Mouse (Mus musculus) layer of hippocampus, adult 11-12 months (tissue): Measurements from ENCODE around the gene Slc25a10.
"Not testable (repeated sequence)": the region's sequence is repeated elsewhere in the genome, so short reads cannot be mapped to it uniquely, and the experiment has no call there.

Experiments used
- DNase-seq: peaks from one replicate; pipeline ENCODE4 v3.0.0; 2022; ENCODE audit warnings: low spot score

Slc25a10 gene

DNA sequence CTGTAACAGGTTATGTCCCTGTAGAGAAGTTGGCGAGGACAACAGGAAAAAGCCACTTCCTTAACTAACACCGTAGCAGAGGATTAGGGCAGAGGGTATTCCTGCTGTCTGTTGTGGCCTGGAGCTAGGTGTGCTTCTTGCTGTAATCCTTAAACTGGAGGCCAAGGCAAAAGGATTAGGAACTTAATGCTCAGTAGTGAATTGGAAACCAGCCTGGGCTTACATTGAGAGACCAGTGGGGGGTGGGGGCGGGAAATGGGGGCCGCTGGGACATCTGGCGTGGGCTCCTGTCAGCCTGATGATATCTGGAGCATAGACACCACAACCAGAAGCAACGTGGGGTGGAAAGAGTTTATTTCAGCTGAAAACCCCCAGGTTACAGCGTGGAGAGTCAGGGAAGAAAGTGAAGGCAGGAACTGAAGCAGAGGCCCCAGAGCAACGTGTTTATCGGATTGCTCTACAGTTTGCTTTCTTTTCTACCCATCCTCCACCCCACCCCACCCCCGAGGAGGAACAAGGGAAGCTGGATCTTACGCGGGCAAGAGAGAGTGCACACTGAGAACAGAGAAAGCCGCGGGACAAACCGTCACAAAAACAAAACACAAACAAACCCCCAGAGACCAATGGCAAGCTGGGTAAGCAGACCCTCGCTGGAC is 18.9 kb downstream of the Slc25a10 start:
- DNase-seq, result no peak

- no peak for DNase-seq
These were observed 21.3 kb downstream of the Slc25a10 start for GRCm38 (mm10) chr11:120512790-120513453.

GRCm38 (mm10) chr11:120514262-120514661 is 22.6 kb downstream of the Slc25a10 start:
- DNase-seq, result not testable (repeated sequence)

- peak; percentile 84 for DNase-seq
These were observed 24.0 kb downstream of the Slc25a10 start for GRCm38 (mm10) chr11:120515611-120516010.

GRCm38 (mm10) chr11:120517147-120517546 is 25.5 kb downstream of the Slc25a10 start:
- DNase-seq, result no peak

- DNase-seq, result peak; percentile 67
These were observed 26.4 kb downstream of the Slc25a10 start for GRCm38 (mm10) chr11:120518027-120518426.

DNA sequence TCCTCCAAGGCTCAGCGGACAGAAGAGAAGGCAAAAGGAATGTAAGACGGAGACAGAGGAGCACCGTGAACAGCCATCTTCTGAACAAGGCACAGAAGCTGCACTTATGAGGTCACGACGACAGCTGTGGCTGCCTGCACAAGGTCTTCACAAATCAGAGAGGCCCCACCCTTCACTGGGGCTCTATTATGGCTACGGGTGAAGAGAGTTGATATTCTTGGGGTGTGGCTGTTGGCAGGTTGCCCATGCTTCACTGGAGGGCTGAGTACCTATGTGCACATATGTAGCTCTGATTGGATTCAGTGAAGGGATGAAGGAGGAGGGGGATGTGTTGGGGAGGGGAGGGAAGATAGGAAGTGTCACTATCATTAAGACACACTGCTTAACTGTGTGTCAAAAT is 26.9 kb downstream of the Slc25a10 start:
- no peak for DNase-seq

DNA sequence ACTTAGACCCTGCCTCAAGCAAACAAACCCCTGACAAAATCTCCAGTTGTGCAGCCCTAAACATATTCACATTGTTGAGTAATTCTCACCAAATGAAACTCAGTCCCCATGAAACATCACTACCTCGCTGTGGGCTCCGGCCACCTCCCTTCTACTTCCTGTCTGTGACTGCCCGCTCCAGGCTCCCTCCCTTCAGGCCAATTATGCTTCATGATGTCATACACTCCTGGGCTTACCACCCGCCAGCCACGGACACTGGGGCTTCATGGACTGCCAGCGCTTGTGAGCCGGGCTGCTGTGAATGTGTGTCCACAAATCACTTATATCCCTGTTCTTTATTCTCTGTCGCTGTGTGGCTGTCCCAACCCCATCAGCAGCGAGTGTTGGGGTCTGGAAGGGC is 28.1 kb downstream of the Slc25a10 start:
- DNase-seq, result peak; percentile 28

DNA sequence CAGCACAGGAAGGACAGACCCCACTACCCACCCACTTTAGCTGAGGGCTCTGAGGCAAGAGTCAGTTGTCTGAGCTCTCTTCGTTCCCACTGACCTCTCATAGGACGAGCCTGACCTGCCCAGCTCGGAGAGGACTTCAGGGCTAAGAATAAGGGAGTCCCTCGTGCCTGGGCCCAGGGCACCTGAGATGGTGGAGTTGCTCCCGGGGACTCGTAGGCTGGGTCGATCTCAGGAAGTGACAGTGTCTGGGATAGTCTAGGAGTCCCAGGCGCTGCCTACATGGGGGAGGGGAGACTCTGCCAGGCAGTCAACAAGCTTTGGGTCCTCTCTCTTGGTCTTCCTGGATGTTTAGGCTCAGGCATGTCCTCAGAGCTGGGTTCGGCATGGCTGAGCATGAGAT is 28.9 kb downstream of the Slc25a10 start:
- DNase-seq, result no peak

- DNase-seq, result no peak
These were observed 29.4 kb downstream of the Slc25a10 start for GRCm38 (mm10) chr11:120520967-120521540.

- no peak for DNase-seq
These were observed 30.9 kb downstream of the Slc25a10 start for GRCm38 (mm10) chr11:120522581-120522980.

GRCm38 (mm10) chr11:120525959-120526358 is 34.3 kb downstream of the Slc25a10 start:
- DNase-seq, result no peak

- DNase-seq, result no peak
These were observed 36.2 kb downstream of the Slc25a10 start for GRCm38 (mm10) chr11:120527690-120528354.

DNA sequence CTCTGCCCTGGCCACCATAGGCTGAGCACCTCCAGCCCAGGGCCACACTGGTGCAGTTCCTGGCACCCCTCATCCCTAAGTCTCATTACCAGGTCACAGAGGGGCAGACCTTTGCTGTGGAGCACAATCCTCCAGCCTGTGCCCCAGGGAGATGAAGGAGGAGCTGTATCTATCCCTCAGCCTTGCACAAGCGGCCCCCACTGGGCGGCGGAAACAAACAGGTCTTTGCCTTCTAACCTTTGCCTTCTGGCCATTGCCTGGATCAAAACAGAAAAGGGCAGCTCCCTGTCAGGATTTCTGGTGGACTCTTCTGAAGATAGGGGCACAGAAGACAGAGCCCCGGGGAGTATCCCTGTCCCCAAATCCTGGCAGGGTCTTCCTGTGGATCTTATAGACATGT is 37.3 kb downstream of the Slc25a10 start:
- no peak for DNase-seq

DNA sequence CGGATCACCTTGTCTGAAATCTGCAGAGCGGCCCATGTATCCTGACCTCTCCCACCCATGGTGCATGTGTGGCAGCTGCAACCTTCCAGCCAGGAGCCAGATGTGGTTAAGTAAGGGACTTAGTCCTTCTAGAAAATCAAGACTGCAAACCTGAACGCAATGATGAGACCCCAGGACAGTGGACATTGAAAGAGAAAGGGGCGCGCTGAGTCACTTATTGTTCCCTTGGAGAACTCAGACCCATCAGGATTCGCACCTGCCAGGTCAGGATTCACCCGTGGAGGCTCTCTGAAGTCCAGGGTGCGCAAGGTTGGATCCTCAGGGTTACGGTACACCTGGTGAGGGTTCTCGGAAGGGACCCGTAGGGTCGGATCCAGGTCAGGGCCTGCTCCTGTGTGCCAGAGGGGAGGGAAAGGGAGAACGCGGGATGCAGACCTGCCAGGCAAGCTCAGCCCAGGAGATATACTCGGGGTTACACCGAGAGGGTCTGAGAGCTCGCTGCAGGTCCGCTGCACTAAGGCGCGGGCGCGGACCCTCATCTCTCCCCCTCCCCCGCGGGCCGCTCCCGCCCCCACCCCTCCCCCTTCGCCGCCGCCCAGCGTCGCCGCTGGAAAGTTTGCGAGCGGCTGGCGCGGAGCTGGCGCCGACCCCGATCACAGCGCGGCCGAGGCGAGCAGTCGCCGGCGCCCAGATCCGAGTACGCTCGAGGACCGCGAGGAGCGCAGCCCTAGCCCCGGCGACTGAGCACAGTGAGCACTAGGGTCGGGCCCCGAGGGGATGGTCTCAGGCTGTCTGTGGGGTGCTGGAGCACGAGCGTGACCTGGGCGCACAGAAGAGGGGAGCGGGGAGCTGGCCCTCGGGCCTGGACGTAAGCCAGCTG is 38.7 kb downstream of the Slc25a10 start, which contains the start of gene Gcgr:
TSS of gene Gcgr (plus strand) at position 615 of the 880 bp plus-strand sequence.
- no peak for DNase-seq

- DNase-seq, result no peak
These were observed 40.0 kb downstream of the Slc25a10 start for GRCm38 (mm10) chr11:120531646-120532045.

- no peak for DNase-seq
These were observed 42.5 kb downstream of the Slc25a10 start for GRCm38 (mm10) chr11:120534093-120534492.

DNA sequence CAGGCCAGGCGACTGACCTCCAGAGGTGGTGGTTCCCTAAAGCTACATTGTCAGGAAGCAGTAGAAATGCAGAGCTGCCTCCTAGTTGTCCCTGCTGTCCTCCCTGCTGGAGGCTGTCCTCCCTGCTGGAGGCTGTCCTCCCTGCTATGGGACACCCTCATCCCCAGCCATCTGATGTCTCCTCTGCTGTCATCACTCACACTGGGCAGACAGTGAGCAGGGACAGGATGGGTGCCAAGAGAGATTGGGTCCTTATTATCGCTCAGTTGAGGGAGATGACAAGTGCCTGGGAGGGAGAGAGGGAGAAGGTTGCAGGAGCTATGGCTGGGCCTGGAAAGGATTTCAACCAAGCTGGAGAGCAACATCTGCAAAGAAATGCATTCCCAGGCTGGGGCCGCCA is 43.5 kb downstream of the Slc25a10 start:
- no peak for DNase-seq

DNA sequence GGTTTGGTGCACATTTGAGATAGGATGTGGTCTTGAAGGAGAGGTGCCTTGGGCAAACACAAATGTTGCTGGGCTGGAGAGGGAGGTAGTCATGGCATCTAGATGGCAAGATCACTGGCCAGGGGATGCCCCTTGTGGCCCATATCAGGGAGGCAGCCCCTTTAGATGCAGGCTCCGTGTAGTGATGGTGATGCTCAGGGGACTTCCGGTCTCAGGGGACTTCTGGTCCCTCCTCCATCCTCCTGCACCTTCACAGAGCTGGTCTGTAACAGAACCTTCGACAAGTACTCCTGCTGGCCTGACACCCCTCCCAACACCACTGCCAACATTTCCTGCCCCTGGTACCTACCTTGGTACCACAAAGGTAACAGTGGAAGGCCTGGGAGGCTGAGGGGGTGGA is 44.2 kb downstream of the Slc25a10 start:
- no peak for DNase-seq

GRCm38 (mm10) chr11:120538485-120538884 is 46.8 kb downstream of the Slc25a10 start:
- DNase-seq, result no peak

GRCm38 (mm10) chr11:120538955-120539284 is 47.3 kb downstream of the Slc25a10 start:
- DNase-seq, result no peak
